Mouse (Mus musculus) kidney, adult 2 months (tissue): Measurements from ENCODE around the gene Spats2l. TPM values are rescaled to one million over a fixed set of nuclear protein-coding genes. Genes with fewer than 3 reads are reported as not detected.
A peak's percentile ranks its signal among the peaks of the same experiment; 100 is the strongest.

Experiments used
- DNase-seq: peaks from one replicate; pipeline ENCODE4 v3.0.0; 2021
- H3K27ac ChIP-seq: fragments of 200-500 bp; 2 replicates; pipeline ENCODE4 v1.5.1; 2012; ENCODE audit warnings: low read depth, low read length, control low read depth, inconsistent platforms; ENCODE audit not compliant: insufficient read depth
- H3K27me3 ChIP-seq: fragments of 200-500 bp; replicated peaks from 2 replicates; pipeline ENCODE4 v1.6.1; 2012; ENCODE audit warnings: mild to moderate bottlenecking, moderate library complexity, low read length, inconsistent platforms; ENCODE audit not compliant: control insufficient read depth, insufficient read depth
- H3K36me3 ChIP-seq: fragments of 200-500 bp; 2 replicates; pipeline ENCODE4 v1.6.1; 2012; ENCODE audit warnings: mild to moderate bottlenecking, moderate library complexity, low read length, inconsistent platforms; ENCODE audit not compliant: control insufficient read depth, insufficient read depth
- H3K4me1 ChIP-seq: fragments of 200-500 bp; 2 replicates; pipeline ENCODE4 v1.6.1; 2011; ENCODE audit warnings: low read length; ENCODE audit not compliant: control insufficient read depth, insufficient read depth
- H3K4me3 ChIP-seq: fragments of 200-500 bp; 2 replicates; pipeline ENCODE4 v1.5.1; 2011; ENCODE audit warnings: mild to moderate bottlenecking, low read depth, low read length, control low read depth; ENCODE audit not compliant: insufficient read depth
- CTCF ChIP-seq: fragments of 200-500 bp; conservative IDR thresholded peaks from 2 replicates; pipeline ENCODE4 v1.5.1; 2011; ENCODE audit warnings: low read depth, mild to moderate bottlenecking, control low read depth, low read length, moderate library complexity, mixed read lengths; ENCODE audit not compliant: insufficient read depth, insufficient read length
- POLR2A ChIP-seq: fragments of 200-500 bp; IDR thresholded peaks from one replicate; pipeline ENCODE4 v1.6.1; 2011; ENCODE audit warnings: low read depth, low read length, control low read depth
- WGBS: fragments of 180-500 bp; shearing (Covaris S2); methylation state at CpG from one replicate; pipeline ENCODE4 v1.1.7; 2018; 5-methylcytosine and 5-hydroxymethylcytosine counted together
- polyA plus RNA-seq: library from polyadenylated mRNA; depleted of rRNA; stranded (reverse); fragments of >200 nt; gene quantifications from 2 replicates; pipeline ENCODE4 v1.2.3, GENCODE M21; 2012

Gene Spats2l
- polyA plus RNA-seq, 1 experiment, result 6.9 TPM

DNA sequence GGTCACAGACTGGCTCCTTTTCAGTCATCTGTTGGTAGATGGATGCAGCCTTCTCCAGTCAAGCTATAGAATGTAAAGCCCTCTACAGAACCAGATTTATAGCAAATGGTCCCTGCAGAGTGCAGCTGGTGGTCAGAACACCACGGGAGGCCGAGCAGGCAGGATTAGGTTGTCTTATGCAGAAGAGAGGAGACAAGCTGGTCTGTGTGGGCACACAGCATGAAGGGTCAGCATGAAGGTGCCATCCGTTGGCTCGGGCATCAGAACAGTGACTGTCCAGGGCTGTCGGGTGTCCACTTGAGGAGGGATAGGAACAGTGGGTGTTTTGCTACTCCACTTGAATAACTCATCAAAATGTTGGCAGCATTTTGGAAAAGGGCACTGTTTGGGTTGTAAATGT is 83.8 kb downstream of the Spats2l start:
- no peak for DNase-seq
- H3K36me3 ChIP-seq, result no peaks in the 10 kb centered on the region
- no peaks in the 10 kb centered on the region for H3K4me1 ChIP-seq
- no peaks in the 10 kb centered on the region for H3K27me3 ChIP-seq
- H3K4me3 ChIP-seq, result no peak overlapping the region
- 62% methylated on average over 5 of the region's 5 CpGs for WGBS
- no peak overlapping the region for H3K27ac ChIP-seq
- TF ChIP-seq CTCF, result no peak
- no peak for TF ChIP-seq POLR2A

DNA sequence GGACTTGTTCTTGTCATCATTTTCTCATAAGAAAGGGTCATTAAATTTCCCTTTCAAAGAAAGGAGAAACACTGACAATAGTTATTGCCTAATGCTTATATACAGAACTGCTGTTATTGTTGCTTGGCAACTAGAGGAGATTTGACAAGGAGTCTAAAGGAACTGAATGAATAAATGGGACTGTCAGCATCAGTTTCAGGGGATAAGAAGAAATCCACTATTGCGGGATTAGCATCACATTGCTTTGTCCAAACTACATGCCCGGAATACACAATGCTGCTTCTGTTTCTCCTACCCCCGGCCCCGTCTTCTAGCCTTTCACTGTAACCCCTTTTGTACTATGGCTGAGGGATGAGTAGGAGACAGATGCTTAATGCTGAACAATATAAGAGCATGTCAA is 88.1 kb downstream of the Spats2l start:
- H3K4me1 ChIP-seq, result no peaks in the 10 kb centered on the region
- WGBS, result 95% methylated on average over 4 of the region's 4 CpGs
- H3K36me3 ChIP-seq, result no peaks in the 10 kb centered on the region
- H3K27ac ChIP-seq, result no peak overlapping the region
- no peak for DNase-seq
- no peak for TF ChIP-seq CTCF
- no peak for TF ChIP-seq POLR2A
- no peaks in the 10 kb centered on the region for H3K27me3 ChIP-seq
- H3K4me3 ChIP-seq, result no peak overlapping the region

DNA sequence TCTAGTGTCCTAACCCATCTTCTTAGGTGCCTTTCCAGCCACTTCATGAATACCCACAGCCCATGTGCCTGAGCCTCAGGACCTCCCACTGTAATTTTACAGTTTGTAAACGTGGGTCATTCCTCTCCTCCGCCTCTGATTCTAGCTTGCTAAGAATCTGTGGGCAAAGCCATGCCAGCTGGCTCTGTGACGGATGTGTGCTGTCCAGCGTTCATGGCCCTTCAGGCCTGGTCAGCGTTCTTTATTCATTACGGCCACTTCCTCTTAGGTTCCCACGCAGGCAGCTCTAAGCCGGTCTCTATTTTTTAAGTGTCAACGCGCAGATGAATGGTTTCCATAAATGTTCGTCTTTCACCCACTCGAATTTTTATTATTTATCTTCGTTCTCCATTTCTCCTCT is 94.7 kb downstream of the Spats2l start:
- no peak overlapping the region for H3K4me3 ChIP-seq
- H3K27me3 ChIP-seq, result no peaks in the 10 kb centered on the region
- no peaks in the 10 kb centered on the region for H3K4me1 ChIP-seq
- no peaks in the 10 kb centered on the region for H3K36me3 ChIP-seq
- DNase-seq, result peak; percentile 25
- WGBS, result 38% methylated on average over 13 of the region's 13 CpGs
- H3K27ac ChIP-seq, result no peak overlapping the region
- no peak for TF ChIP-seq POLR2A
- no peak for TF ChIP-seq CTCF

DNA sequence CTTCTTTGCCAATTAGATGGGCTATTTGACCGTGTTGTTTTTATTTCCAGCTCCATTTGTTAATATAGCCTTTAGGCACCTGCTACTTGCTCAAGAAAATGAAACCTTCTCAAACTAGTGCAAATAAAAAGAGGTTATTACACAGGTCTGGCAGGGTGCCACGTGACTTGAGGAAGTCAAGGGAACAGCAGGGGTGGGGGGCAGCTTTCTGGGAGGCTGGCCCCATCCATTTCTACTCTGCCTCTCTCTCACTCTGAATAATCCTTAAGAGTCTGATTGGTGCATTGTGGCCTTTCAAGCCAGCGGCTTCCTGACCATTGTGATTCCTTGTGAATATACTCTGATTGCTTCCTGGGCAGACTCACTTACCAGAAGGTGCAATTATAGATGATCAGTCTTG is 98.0 kb downstream of the Spats2l start:
- Histone ChIP-seq H3K4me3 (no peak overlapping the region), H3K27me3 (no peaks in the 10 kb centered on the region), H3K4me1 (no peaks in the 10 kb centered on the region), H3K36me3 (no peaks in the 10 kb centered on the region), H3K27ac (no peak overlapping the region)
- 50% methylated on average over 3 of the region's 3 CpGs for WGBS
- TF ChIP-seq POLR2A (no peak), CTCF (no peak)
- DNase-seq, result no peak

DNA sequence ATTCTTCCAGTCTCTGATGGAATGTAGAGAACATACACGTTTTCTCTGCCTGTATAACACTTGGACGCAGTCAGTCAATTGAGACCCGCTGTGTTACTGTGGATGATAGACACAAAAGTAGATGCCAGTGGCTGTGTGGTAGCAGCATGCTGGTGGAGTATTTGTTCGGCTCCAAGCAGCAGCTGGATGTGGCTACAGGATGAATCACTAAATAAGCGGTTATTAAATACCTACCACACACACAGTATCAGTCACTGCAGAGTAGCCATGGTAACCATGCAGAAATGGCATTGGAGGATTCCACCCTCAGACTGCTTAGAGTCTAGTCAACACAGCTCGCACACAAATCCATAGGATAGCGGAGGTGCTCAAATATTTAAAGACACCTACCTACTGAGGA is 100.0 kb downstream of the Spats2l start:
- no peaks in the 10 kb centered on the region for H3K36me3 ChIP-seq
- H3K4me1 ChIP-seq, result no peaks in the 10 kb centered on the region
- no peak overlapping the region for H3K4me3 ChIP-seq
- TF ChIP-seq POLR2A (no peak), CTCF (no peak)
- H3K27ac ChIP-seq, result no peak overlapping the region
- DNase-seq, result no peak
- 91% methylated on average over 7 of the region's 7 CpGs for WGBS
- no peaks in the 10 kb centered on the region for H3K27me3 ChIP-seq

DNA sequence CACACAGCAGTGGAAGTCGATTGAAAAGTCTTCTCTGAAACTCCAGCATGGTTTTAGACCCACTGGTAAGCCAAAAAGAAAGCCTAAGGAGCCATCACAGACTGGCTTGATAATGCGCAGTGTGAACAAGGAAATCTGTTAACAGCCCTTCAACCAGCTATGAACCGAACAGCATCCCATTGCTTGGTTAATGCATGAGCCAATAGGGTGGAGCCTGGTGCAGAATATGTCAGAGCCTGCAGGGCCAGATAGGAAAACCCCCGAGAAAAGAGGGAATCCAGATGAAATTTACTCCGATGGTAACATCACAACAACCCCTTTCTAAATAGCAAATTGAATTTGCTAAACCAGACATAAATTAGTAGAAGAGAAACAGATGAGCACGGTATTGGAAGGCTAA is 101.1 kb downstream of the Spats2l start:
- no peaks in the 10 kb centered on the region for H3K36me3 ChIP-seq

DNA sequence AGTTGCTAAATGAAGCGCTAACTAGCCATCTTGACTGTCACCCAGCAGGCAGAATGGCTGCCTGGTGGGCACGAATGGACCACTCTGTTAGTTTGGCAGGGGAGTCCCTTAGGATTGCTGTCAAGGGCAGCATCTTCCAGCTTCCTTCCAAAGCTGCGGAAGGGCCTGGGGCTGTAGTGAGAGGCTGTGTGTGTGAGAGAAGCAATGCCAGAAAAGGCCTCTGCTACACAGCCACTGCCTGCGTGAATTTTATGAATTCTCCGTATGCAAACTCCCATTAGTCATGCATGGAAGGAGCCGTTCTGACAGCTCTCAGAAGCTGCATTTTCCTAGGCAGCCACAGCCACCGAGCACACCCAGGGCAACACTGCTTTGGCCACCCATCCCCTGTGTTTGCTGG is 101.5 kb downstream of the Spats2l start:
- Histone ChIP-seq H3K36me3 (no peaks in the 10 kb centered on the region), H3K4me3 (no peak overlapping the region), H3K27ac (no peak overlapping the region), H3K4me1 (no peaks in the 10 kb centered on the region), H3K27me3 (no peaks in the 10 kb centered on the region)
- WGBS, result 49% methylated on average over 7 of the region's 7 CpGs
- TF ChIP-seq CTCF, result no peak
- no peak for TF ChIP-seq POLR2A
- no peak for DNase-seq

More for the DNA sequence above, 101.1 kb downstream of the Spats2l start:
- H3K27me3 ChIP-seq, result no peaks in the 10 kb centered on the region
- H3K4me3 ChIP-seq, result no peak overlapping the region
- no peaks in the 10 kb centered on the region for H3K4me1 ChIP-seq
- no peak for DNase-seq
- WGBS, result 83% methylated on average over 6 of the region's 6 CpGs
- H3K27ac ChIP-seq, result no peak overlapping the region
- TF ChIP-seq POLR2A (no peak), CTCF (no peak)

DNA sequence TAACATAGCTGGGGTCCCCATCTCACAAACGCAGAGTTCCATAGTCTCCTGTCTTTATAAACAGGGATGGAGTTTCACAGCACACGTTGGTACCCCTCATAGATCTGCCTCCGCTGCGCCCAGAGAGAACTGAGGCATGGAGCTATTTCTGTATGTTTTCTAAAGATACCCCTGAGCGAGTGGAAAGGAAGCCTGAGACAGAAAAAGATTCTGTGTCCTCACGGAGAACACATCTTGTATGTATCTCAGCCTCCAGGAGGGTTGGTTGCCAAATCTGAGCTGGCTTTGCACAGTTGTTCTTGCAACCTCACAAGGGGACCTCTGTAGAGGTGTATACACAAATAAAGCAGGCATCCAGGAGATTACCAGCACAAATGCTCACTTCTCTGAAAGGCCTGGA is 105.0 kb downstream of the Spats2l start:
- Histone ChIP-seq H3K27ac (no peak overlapping the region), H3K4me1 (no peaks in the 10 kb centered on the region), H3K27me3 (no peaks in the 10 kb centered on the region), H3K4me3 (no peak overlapping the region), H3K36me3 (no peaks in the 10 kb centered on the region)
- no peak for DNase-seq
- TF ChIP-seq CTCF (no peak), POLR2A (no peak)
- WGBS, result 89% methylated on average over 6 of the region's 6 CpGs
